Mouse (Mus musculus): ENCODE results near the gene Mecp2.
A peak's percentile ranks its signal among the peaks of the same experiment; 100 is the strongest.

- peak; percentile 29 for TF ChIP-seq POLR2A (IDR thresholded peaks at IDR 0.05; ENCODE audit: low read depth, low read length)
- TF ChIP-seq CTCF (conservative IDR thresholded peaks at IDR 0.05; ENCODE audit: insufficient read depth, insufficient read length, low read depth, low read length), result no peak
Observed at GRCm38 (mm10) chrX:74084946-74085498, 50.1 kb downstream of the Mecp2 start.
